Mouse (Mus musculus) embryonic fibroblast, embryonic 13.5 days (primary cell): ENCODE measurements around the gene Ap5m1.

ENCODE experiments used
- CTCF ChIP-seq: IDR thresholded peaks from 2 replicates; pipeline ENCODE4 v1.5.1; 2011; ENCODE audit warnings: mild to moderate bottlenecking, control low read depth, low read length, moderate library complexity, borderline replicate concordance; ENCODE audit not compliant: insufficient read depth
- POLR2A ChIP-seq: IDR thresholded peaks from 2 replicates; pipeline ENCODE4 v1.6.1; 2011; ENCODE audit warnings: low read depth, mild to moderate bottlenecking, control low read depth, low read length, moderate library complexity

DNA sequence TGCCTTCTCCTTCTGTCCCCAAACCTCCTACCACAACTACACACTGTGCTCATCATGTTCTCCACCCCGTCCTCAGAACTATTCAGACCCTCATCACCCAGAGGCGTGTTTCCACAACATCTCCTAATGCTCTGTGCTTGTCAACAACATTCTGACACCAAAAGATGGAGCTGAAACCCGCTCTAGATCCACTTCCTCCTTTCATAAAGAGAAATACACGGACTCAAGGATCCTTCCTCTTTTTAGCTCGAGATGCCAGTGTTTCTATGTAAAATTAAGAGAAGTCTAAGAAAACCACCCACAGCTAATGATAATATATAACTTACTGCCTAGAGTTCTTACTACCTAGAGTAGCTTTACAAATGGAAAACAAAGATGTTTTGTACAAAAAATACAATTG is 46.1 kb upstream of the Ap5m1 start:
- TF ChIP-seq POLR2A (no peak), CTCF (no peak)
